19 mouse cellular contexts compared by ENCODE assay signal in the genomic region with DNA sequence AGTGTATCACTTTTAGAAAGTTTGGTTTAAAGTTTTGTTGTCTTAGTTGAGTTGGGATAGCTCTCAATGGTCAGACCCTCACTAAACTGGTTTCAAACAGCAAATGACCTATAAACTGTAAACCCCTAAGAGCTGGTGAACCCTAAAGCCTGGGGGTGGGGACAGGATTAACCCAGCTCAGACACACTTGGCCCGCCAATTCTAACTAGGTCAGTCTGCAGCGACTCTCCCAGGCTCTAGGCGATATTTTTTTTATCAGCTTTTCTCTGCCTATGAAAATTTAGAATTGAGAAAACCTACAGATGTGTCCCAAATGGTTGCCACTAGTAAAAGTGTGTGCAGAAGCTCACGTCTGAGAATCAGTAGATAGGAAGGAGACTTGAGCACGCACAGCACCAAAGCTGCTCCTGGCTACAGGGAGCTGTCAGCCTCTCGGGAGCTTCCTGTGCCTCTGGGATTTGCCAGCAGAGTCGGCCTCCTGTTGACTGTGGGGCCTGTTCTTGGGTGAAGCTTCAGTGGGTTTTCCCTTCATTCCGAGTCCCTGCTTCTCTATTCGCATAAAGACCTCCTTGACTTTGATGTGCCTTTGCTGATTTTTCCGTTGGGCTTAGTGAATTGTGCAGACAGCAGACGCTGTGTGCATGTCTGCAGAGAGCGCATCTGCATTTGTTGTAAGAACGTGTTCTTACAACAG. TPM values are rescaled to one million over a fixed set of nuclear protein-coding genes. Genes with fewer than 3 reads are reported as not detected.
DNase-seq lines count a peak whose midpoint lies in the region; ATAC-seq and TF ChIP-seq lines count a peak whose summit lies in the region.
"Had no signal": no experiment of that assay in that cellular context is flagged by ENCODE, and none has a peak within 500 bp of the region (broad histone marks: within the 10 kb centered on the region; RNA-seq: fewer than 3 reads in every experiment).

No protein-coding gene starts in this region.

- H3K27ac ChIP-seq in limb, embryonic 12.5 days: no peak overlapping the region
- H3K27ac ChIP-seq in limb, embryonic 10.5 days: no peak overlapping the region
- H3K27ac ChIP-seq in lung, postnatal 0 days (ENCODE audit: low read length): no peak overlapping the region
- H3K27ac ChIP-seq: gastrocnemius, adult 2 months; heart, adult 2 months; hindbrain, embryonic 13.5 days; lung, embryonic 15.5 days had no signal

- H3K9ac ChIP-seq in limb, embryonic 12.5 days (replicated peaks): no peak overlapping the region
- H3K9ac ChIP-seq in lung, postnatal 0 days (replicated peaks; ENCODE audit: low read depth): no peak overlapping the region
- H3K9ac ChIP-seq: hindbrain, embryonic 13.5 days; lung, embryonic 15.5 days had no signal

- peaks cover 10% of the 10 kb centered on the region for H3K4me1 ChIP-seq in limb, embryonic 12.5 days (replicated peaks)
- peaks cover 7% of the 10 kb centered on the region; the same call in 1 of the 2 replicates for H3K4me1 ChIP-seq in limb, embryonic 10.5 days
- no peaks in the 10 kb centered on the region for H3K4me1 ChIP-seq in lung, postnatal 0 days (ENCODE audit: insufficient read depth, low read depth, low read length)

- no peak for ATAC-seq in limb, embryonic 12.5 days (ENCODE audit: insufficient number of reproducible peaks, insufficient read depth, low FRiP score, low TSS enrichment, low read depth)
- no peak for ATAC-seq in lung, postnatal 0 days
- ATAC-seq: intestine, postnatal 0 days; midbrain, embryonic 16.5 days had no signal

- TF ChIP-seq EP300 in lung, postnatal 0 days (IDR thresholded peaks at IDR 0.05): no peak

- H3K9me3 ChIP-seq in limb, embryonic 12.5 days: no peaks in the 10 kb centered on the region
- H3K9me3 ChIP-seq in limb, embryonic 10.5 days (replicated peaks): no peaks in the 10 kb centered on the region
- no peaks in the 10 kb centered on the region for H3K9me3 ChIP-seq in lung, postnatal 0 days (ENCODE audit: low read length)
- H3K9me3 ChIP-seq: G1E; hindbrain, embryonic 13.5 days; lung, embryonic 15.5 days had no signal

- no peak overlapping the region for H3K4me3 ChIP-seq in limb, embryonic 12.5 days (replicated peaks)
- H3K4me3 ChIP-seq in limb, embryonic 10.5 days: no peak overlapping the region
- no peak overlapping the region for H3K4me3 ChIP-seq in lung, postnatal 0 days (ENCODE audit: low read depth, low read length)
- H3K4me3 ChIP-seq: gastrocnemius, adult 2 months; heart, adult 2 months; hindbrain, embryonic 13.5 days; lung, embryonic 15.5 days had no signal

- H3K27me3 ChIP-seq in limb, embryonic 12.5 days: no peaks in the 10 kb centered on the region
- H3K27me3 ChIP-seq in limb, embryonic 10.5 days (ENCODE audit: low read depth, poor library complexity, severe bottlenecking): no peaks in the 10 kb centered on the region
- no peaks in the 10 kb centered on the region for H3K27me3 ChIP-seq in lung, postnatal 0 days (replicated peaks; ENCODE audit: insufficient read depth, low read length)
- H3K27me3 ChIP-seq: hindbrain, embryonic 13.5 days; lung, embryonic 15.5 days had no signal

- peak; percentile 81 for DNase-seq in heart, adult 11 months
- DNase-seq in heart, postnatal 4 days: no peak
- DNase-seq in limb, embryonic 10.5 days (ENCODE audit: low spot score): no peak
- DNase-seq in R1 (ENCODE audit: low read depth, low spot score): peak; percentile 51
- peak; percentile 86 for DNase-seq in retina, postnatal 1 day
- DNase-seq in lung, postnatal 0 days (ENCODE audit: low spot score): no peak
- DNase-seq: adrenal gland, postnatal 10 days; cerebellum, adult 8-10 months; gastrocnemius, adult 2 months; heart, adult 2 months; kidney, postnatal 4 days; spleen, adult 18-20 months had no signal

- peak overlapping the region; percentile 15; the same call in 1 of the 2 replicates for H3K4me2 ChIP-seq in limb, embryonic 12.5 days
- H3K4me2 ChIP-seq in lung, postnatal 0 days (replicated peaks; ENCODE audit: low read depth, low read length): no peak overlapping the region
- H3K4me2 ChIP-seq: hindbrain, embryonic 13.5 days; liver, embryonic 11.5 days; lung, embryonic 15.5 days had no signal

- TF ChIP-seq CTCF in lung, postnatal 0 days (IDR thresholded peaks at IDR 0.05): no peak

- H3K36me3 ChIP-seq in limb, embryonic 12.5 days: no peaks in the 10 kb centered on the region
- H3K36me3 ChIP-seq in limb, embryonic 10.5 days: no peaks in the 10 kb centered on the region
- no peaks in the 10 kb centered on the region for H3K36me3 ChIP-seq in lung, postnatal 0 days (ENCODE audit: insufficient read depth, low read length)
- H3K36me3 ChIP-seq: G1E; hindbrain, embryonic 13.5 days; lung, embryonic 15.5 days had no signal

- WGBS in limb, embryonic 12.5 days: 35% methylated on average over 13 of the region's 13 CpGs
- WGBS in limb, embryonic 10.5 days: 39% methylated on average over 13 of the region's 13 CpGs
- WGBS in lung, postnatal 0 days: 57% methylated on average over 13 of the region's 13 CpGs

RNA-seq across cellular contexts. Expression of a gene that starts 46.7 kb away (rescaled TPM):
- total RNA-seq in heart, postnatal 4 days (2021): 1 to 10 TPM; 9.1 to 9.7 TPM
- polyA plus RNA-seq in limb, embryonic 12.5 days (2016; fragmentation: Nextera tagmentation; extraction: Ambion mirVana): 3.5 and 3.8 TPM in 2 replicates
- polyA plus RNA-seq in limb, embryonic 10.5 days (2016; fragmentation: Nextera tagmentation; extraction: Ambion mirVana): 1.4 and 3.3 TPM in 2 replicates
- polyA plus RNA-seq in lung, postnatal 0 days (2015; fragmentation: Nextera tagmentation; extraction: Ambion mirVana): 12.9 and 14.4 TPM in 2 replicates

Comparison
In these comparisons a context has a peak if more than half of its experiments do, and no peak if none do; other contexts are left out.
1. DNase-seq: peak in heart, adult 11 months (single experiment), R1 (single experiment) and retina, postnatal 1 day (single experiment); none in heart, postnatal 4 days (single experiment), limb, embryonic 10.5 days (single experiment) and lung, postnatal 0 days (single experiment).